Mouse (Mus musculus) C2C12 (cell line): ENCODE data around the gene Mapre3. TPM values are rescaled to one million over a fixed set of nuclear protein-coding genes. Genes with fewer than 3 reads are reported as not detected.

ENCODE experiments used
- H3K27me3 ChIP-seq: one replicate; pipeline ENCODE4 v1.6.1; 2011; ENCODE audit not compliant: control insufficient read depth, insufficient read depth, insufficient read length
- H3K36me3 ChIP-seq: one replicate; pipeline ENCODE4 v1.6.1; 2011; ENCODE audit not compliant: control insufficient read depth, insufficient read depth
- H3K4me3 ChIP-seq: one replicate; pipeline ENCODE4 v1.5.1; 2011; ENCODE audit warnings: mild to moderate bottlenecking, control low read depth; ENCODE audit not compliant: poor library complexity, insufficient read depth, severe bottlenecking
- H3K79me2 ChIP-seq: one replicate; pipeline ENCODE4 v1.6.1; 2011; ENCODE audit not compliant: control insufficient read depth, insufficient read depth
- H3K79me3 ChIP-seq: one replicate; pipeline ENCODE4 v1.6.1; 2011; ENCODE audit warnings: low read depth, control low read depth
- H3ac ChIP-seq: one replicate; pipeline ENCODE3; 2011; ENCODE audit warnings: low read depth; ENCODE audit not compliant: control insufficient read depth, insufficient read length
- CEBPB ChIP-seq: IDR thresholded peaks from one replicate; pipeline ENCODE4 v1.6.1; 2011; ENCODE audit warnings: low read depth, mild to moderate bottlenecking, control low read depth, moderate library complexity
- CTCF ChIP-seq: IDR thresholded peaks from one replicate; pipeline ENCODE4 v1.5.1; 2011; ENCODE audit not compliant: control insufficient read depth, insufficient read depth, insufficient read length
- FOSL1 ChIP-seq: IDR thresholded peaks from one replicate; pipeline ENCODE4 v1.8.0; 2011; ENCODE audit warnings: mild to moderate bottlenecking, low read length; ENCODE audit not compliant: poor library complexity, insufficient read depth, severe bottlenecking
- MAX ChIP-seq: IDR thresholded peaks from one replicate; pipeline ENCODE4 v1.6.1; 2011; ENCODE audit warnings: mild to moderate bottlenecking, control low read depth
- MYOD1 ChIP-seq: IDR thresholded peaks from one replicate; pipeline ENCODE4 v1.6.1; 2011; ENCODE audit warnings: low read depth; ENCODE audit not compliant: control insufficient read depth, insufficient read length
- MYOG ChIP-seq: IDR thresholded peaks from one replicate; pipeline ENCODE4 v1.6.1; 2011; ENCODE audit not compliant: control insufficient read depth, insufficient read length; ENCODE audit errors: extremely low read depth
- USF1 ChIP-seq: IDR thresholded peaks from one replicate; pipeline ENCODE4 v1.6.1; 2011; ENCODE audit warnings: low read depth, mild to moderate bottlenecking, control low read depth, moderate library complexity
- polyA plus RNA-seq: library from polyadenylated mRNA; unstranded; fragments of >200 nt; fragmentation: generic; extraction: Trizol; gene quantifications from one replicate; pipeline ENCODE4 v1.2.1, GENCODE M21; 2012; ENCODE audit warnings: missing spikeins

The Mapre3 gene
- polyA plus RNA-seq, 1 experiment = 12.0 TPM

- no peak for TF ChIP-seq CTCF
- peak; percentile 84 for TF ChIP-seq MYOD1
- Histone ChIP-seq H3K79me3 (peaks cover 30% of the 10 kb centered on the region), H3K4me3 (peak within 1 kb of the TSS; percentile 54), H3ac (peak within 1 kb of the TSS; percentile 80), H3K79me2 (peaks cover 50% of the 10 kb centered on the region), H3K36me3 (peaks cover 34% of the 10 kb centered on the region), H3K27me3 (no peaks in the 10 kb centered on the region)
Measured at GRCm38 (mm10) chr5:30907413-30908059, 93.1 kb downstream of the Mapre3 start, which contains the start of gene Ost4. Gene Ost4 (minus strand): TSS chr5:30907788.

- Histone ChIP-seq H3K36me3 (peaks cover 25% of the 10 kb centered on the region), H3K79me3 (peaks cover 26% of the 10 kb centered on the region), H3K4me3 (no peak overlapping the region), H3K27me3 (no peaks in the 10 kb centered on the region), H3ac (peak overlapping the region; percentile 54), H3K79me2 (peaks cover 39% of the 10 kb centered on the region)
- TF ChIP-seq USF1 = no peak
- TF ChIP-seq CEBPB = no peak
- TF ChIP-seq MYOG = no peak
- TF ChIP-seq FOSL1 = no peak
- TF ChIP-seq MAX = no peak
- TF ChIP-seq MYOD1 = no peak
- TF ChIP-seq CTCF = no peak
Measured at GRCm38 (mm10) chr5:30908426-30909299, 94.2 kb downstream of the Mapre3 start.

GRCm38 (mm10) chr5:30909300-30909659 is 94.8 kb downstream of the Mapre3 start:
- Histone ChIP-seq H3K79me2 (peaks cover 39% of the 10 kb centered on the region), H3K27me3 (no peaks in the 10 kb centered on the region), H3K4me3 (no peak overlapping the region)

GRCm38 (mm10) chr5:30909863-30910262 is 95.4 kb downstream of the Mapre3 start:
- peaks cover 39% of the 10 kb centered on the region for H3K79me2 ChIP-seq
- H3K4me3 ChIP-seq = no peak overlapping the region

More at GRCm38 (mm10) chr5:30909300-30909659, 94.8 kb downstream of the Mapre3 start:
- Histone ChIP-seq H3ac (no peak overlapping the region), H3K36me3 (peaks cover 19% of the 10 kb centered on the region), H3K79me3 (peaks cover 23% of the 10 kb centered on the region)
- TF ChIP-seq CEBPB = no peak
- TF ChIP-seq CTCF = no peak
- no peak for TF ChIP-seq MAX
- TF ChIP-seq MYOG = no peak
- TF ChIP-seq FOSL1 = no peak
- TF ChIP-seq USF1 = no peak
- TF ChIP-seq MYOD1 = no peak

GRCm38 (mm10) chr5:30910481-30910880 is 96.0 kb downstream of the Mapre3 start:
- H3K79me3 ChIP-seq = peaks cover 18% of the 10 kb centered on the region
- TF ChIP-seq CTCF (no peak), CEBPB (peak; percentile 54)
- H3K27me3 ChIP-seq = no peaks in the 10 kb centered on the region
- no peak overlapping the region for H3K4me3 ChIP-seq
- no peak overlapping the region for H3ac ChIP-seq
- peaks cover 7% of the 10 kb centered on the region for H3K36me3 ChIP-seq
- peaks cover 36% of the 10 kb centered on the region for H3K79me2 ChIP-seq

More at GRCm38 (mm10) chr5:30909863-30910262, 95.4 kb downstream of the Mapre3 start:
- peaks cover 13% of the 10 kb centered on the region for H3K36me3 ChIP-seq
- no peaks in the 10 kb centered on the region for H3K27me3 ChIP-seq
- peaks cover 23% of the 10 kb centered on the region for H3K79me3 ChIP-seq
- TF ChIP-seq FOSL1 = no peak
- no peak overlapping the region for H3ac ChIP-seq

- H3K36me3 ChIP-seq = no peaks in the 10 kb centered on the region
- peaks cover 19% of the 10 kb centered on the region for H3K79me2 ChIP-seq
- no peaks in the 10 kb centered on the region for H3K27me3 ChIP-seq
- no peak for TF ChIP-seq USF1
- TF ChIP-seq FOSL1 = no peak
- TF ChIP-seq MAX = no peak
- no peak for TF ChIP-seq CEBPB
- TF ChIP-seq CTCF = no peak
- no peak for TF ChIP-seq MYOG
- no peak for TF ChIP-seq MYOD1
- H3K79me3 ChIP-seq = peaks cover 2% of the 10 kb centered on the region
- no peak overlapping the region for H3K4me3 ChIP-seq
- H3ac ChIP-seq = no peak overlapping the region
Measured at GRCm38 (mm10) chr5:30912156-30912555, 97.7 kb downstream of the Mapre3 start.
